Mouse (Mus musculus) inflammation-experienced regulatory T-cells, adult 6 months (primary cell): Measurements from ENCODE around the gene Bud31. TPM values are rescaled to one million over a fixed set of nuclear protein-coding genes. Genes with fewer than 3 reads are reported as not detected.
A peak's percentile ranks its signal among the peaks of the same experiment; 100 is the strongest.
"Not testable (repeated sequence)": the region's sequence is repeated elsewhere in the genome, so short reads cannot be mapped to it uniquely, and the experiment has no call there.

Experiments used
- ATAC-seq: one replicate; pipeline ENCODE4 v1.8.0; 2017
- polyA plus RNA-seq, 3 experiments: library from polyadenylated mRNA; unstranded; fragments of 100-300 nt; shearing (Covaris generic); gene quantifications; one replicate each; pipeline ENCODE4 v1.2.1; 2017

Bud31 gene
- polyA plus RNA-seq, result 100 to 1,000 TPM; 114 to 119 (median 115) TPM

GRCm38 (mm10) chr5:145139571-145140519 is at the start of gene Bud31, which contains the start of gene Pdap1:
Gene Bud31 (plus strand): TSS chr5:145140362.
Gene Pdap1 (minus strand): TSS chr5:145140238.
- ATAC-seq, result peak; percentile 88

GRCm38 (mm10) chr5:145096195-145096594 is 44.0 kb upstream of the Bud31 start:
- ATAC-seq, result no peak

- no peak for ATAC-seq
Measured at GRCm38 (mm10) chr5:145098340-145098821, 41.8 kb upstream of the Bud31 start.

GRCm38 (mm10) chr5:145100960-145101359 is 39.2 kb upstream of the Bud31 start:
- ATAC-seq, result no peak

- not testable (repeated sequence) for ATAC-seq
Measured at GRCm38 (mm10) chr5:145101451-145101850, 38.7 kb upstream of the Bud31 start.

GRCm38 (mm10) chr5:145102706-145103105 is 37.5 kb upstream of the Bud31 start:
- no peak for ATAC-seq

GRCm38 (mm10) chr5:145104328-145104727 is 35.8 kb upstream of the Bud31 start:
- ATAC-seq, result no peak

GRCm38 (mm10) chr5:145105694-145106275 is 34.4 kb upstream of the Bud31 start:
- no peak for ATAC-seq

- ATAC-seq, result no peak
Measured at GRCm38 (mm10) chr5:145110401-145110800, 29.8 kb upstream of the Bud31 start.

- ATAC-seq, result no peak
Measured at GRCm38 (mm10) chr5:145112566-145112965, 27.6 kb upstream of the Bud31 start.

- ATAC-seq, result no peak
Measured at GRCm38 (mm10) chr5:145113416-145113815, 26.7 kb upstream of the Bud31 start.

GRCm38 (mm10) chr5:145114071-145114605 is 26.0 kb upstream of the Bud31 start, which contains the start of gene Arpc1b:
Gene Arpc1b (plus strand): TSS chr5:145114215.
- peak; percentile 18 for ATAC-seq

- ATAC-seq, result peak; percentile 31
Measured at GRCm38 (mm10) chr5:145114606-145115473, 25.3 kb upstream of the Bud31 start.

GRCm38 (mm10) chr5:145115736-145116135 is 24.4 kb upstream of the Bud31 start:
- ATAC-seq, result no peak

- ATAC-seq, result peak; percentile 85
Measured at GRCm38 (mm10) chr5:145116316-145116715, 23.8 kb upstream of the Bud31 start.

GRCm38 (mm10) chr5:145116916-145117315 is 23.2 kb upstream of the Bud31 start:
- ATAC-seq, result no peak

GRCm38 (mm10) chr5:145118005-145118404 is 22.2 kb upstream of the Bud31 start:
- no peak for ATAC-seq

- ATAC-seq, result no peak
Measured at GRCm38 (mm10) chr5:145118461-145118860, 21.7 kb upstream of the Bud31 start.

- no peak for ATAC-seq
Measured at GRCm38 (mm10) chr5:145119385-145119784, 20.8 kb upstream of the Bud31 start.

GRCm38 (mm10) chr5:145120921-145121320 is 19.2 kb upstream of the Bud31 start:
- ATAC-seq, result no peak

- no peak for ATAC-seq
Measured at GRCm38 (mm10) chr5:145123396-145123795, 16.8 kb upstream of the Bud31 start.

GRCm38 (mm10) chr5:145126580-145126979 is 13.6 kb upstream of the Bud31 start:
- ATAC-seq, result no peak
